Mouse (Mus musculus): ENCODE data around the gene Adgrg3. TPM values are rescaled to one million over a fixed set of nuclear protein-coding genes. Genes with fewer than 3 reads are reported as not detected.

Gene Adgrg3
- total RNA-seq, 1 experiment, result 0.36 TPM

DNA sequence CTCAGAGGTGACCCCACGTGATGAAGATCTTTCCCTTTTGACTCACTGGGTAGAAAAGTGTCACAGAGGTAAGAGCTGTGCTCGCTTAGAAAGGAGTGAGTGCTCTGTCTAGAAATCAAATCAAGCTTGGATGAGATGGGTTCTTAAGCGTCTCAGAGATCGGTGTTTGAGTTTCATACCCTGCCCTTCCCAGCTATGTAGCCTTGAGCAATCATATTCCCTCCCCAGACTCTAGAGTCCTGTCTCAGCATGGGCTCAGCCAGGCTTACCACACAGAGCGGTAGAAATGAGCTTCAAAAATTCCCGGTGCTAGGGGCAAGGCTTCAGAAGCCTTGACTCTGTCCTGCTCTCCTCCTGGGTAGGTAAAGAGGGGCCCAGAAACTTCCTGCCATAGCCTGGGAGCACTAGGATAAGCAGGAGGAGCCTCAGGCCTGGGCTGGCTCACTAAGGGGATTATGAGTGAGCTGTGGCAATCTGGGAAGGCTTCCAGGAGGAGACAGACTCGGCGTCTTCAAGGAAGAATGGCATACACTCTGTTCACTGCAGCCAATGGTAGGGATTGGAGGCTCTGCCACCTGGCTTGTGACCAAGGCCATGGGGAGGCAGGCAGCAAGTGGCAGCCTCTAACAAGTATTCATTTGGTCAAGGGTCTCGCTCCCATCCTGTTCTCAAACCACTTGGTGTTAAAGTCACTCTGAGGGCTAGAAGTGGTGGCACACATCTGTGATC lies 24.3 kb upstream of the Adgrg3 start:
- TF ChIP-seq ZC3H11A (IDR thresholded peaks at IDR 0.05; ENCODE audit: borderline replicate concordance, low read depth, low read length) (no peak), CHD2 (IDR thresholded peaks at IDR 0.05; ENCODE audit: low read depth, low read length) (no peak), MAFK (IDR thresholded peaks at IDR 0.05; ENCODE audit: insufficient read depth, low read depth, low read length) (no peak), ZNF384 (IDR thresholded peaks at IDR 0.05; ENCODE audit: low read depth, low read length) (no peak), HCFC1 (IDR thresholded peaks at IDR 0.05; ENCODE audit: borderline replicate concordance, insufficient read depth, low read length) (no peak)
- H3K4me3 ChIP-seq (ENCODE audit: insufficient read depth in 1 of 2, low read depth in 1 of 2, low read length in 2 of 2, poor library complexity in 1 of 2, severe bottlenecking in 1 of 2), result no peak overlapping the region
- H3K9me3 ChIP-seq (ENCODE audit: control insufficient read depth, insufficient read depth, low read depth, low read length), result no peaks in the 10 kb centered on the region
- H3K4me1 ChIP-seq (ENCODE audit: control insufficient read depth in 2 of 2, insufficient read depth in 2 of 2, low read length in 2 of 2, poor library complexity in 1 of 2), result peaks cover 0 to 7% of the 10 kb centered on the region in 2 experiments; a peak in 2 of 4 replicates
- in situ Hi-C loops (cut with MboI; ENCODE audit: low sequenced_read_pairs in 2 of 2, unreplicated experiment in 2 of 2), result no loop called here
- H3K27ac ChIP-seq (ENCODE audit: insufficient read depth, low read depth, low read length, poor library complexity, severe bottlenecking), result no peak overlapping the region
- H3K9ac ChIP-seq (ENCODE audit: insufficient read depth, low read depth, low read length, poor library complexity, severe bottlenecking), result no peak overlapping the region
- DNase-seq (ENCODE audit: low read depth, low spot score), result no peak
- no peaks in the 10 kb centered on the region for H3K36me3 ChIP-seq (ENCODE audit: control insufficient read depth, insufficient read depth, low read length, poor library complexity, severe bottlenecking)

- no peaks in the 10 kb centered on the region for H3K9me3 ChIP-seq (ENCODE audit: control insufficient read depth, insufficient read depth, low read depth, low read length)
- H3K4me3 ChIP-seq (ENCODE audit: insufficient read depth in 1 of 2, low read depth in 1 of 2, low read length in 2 of 2, poor library complexity in 1 of 2, severe bottlenecking in 1 of 2), result no peak overlapping the region
- H3K27ac ChIP-seq (ENCODE audit: insufficient read depth, low read depth, low read length, poor library complexity, severe bottlenecking), result no peak overlapping the region
- in situ Hi-C loops (cut with MboI; ENCODE audit: low sequenced_read_pairs in 2 of 2, unreplicated experiment in 2 of 2), result no loop called here
- no peaks in the 10 kb centered on the region for H3K36me3 ChIP-seq (ENCODE audit: control insufficient read depth, insufficient read depth, low read length, poor library complexity, severe bottlenecking)
- no peak for DNase-seq (ENCODE audit: low read depth, low spot score)
- H3K9ac ChIP-seq (ENCODE audit: insufficient read depth, low read depth, low read length, poor library complexity, severe bottlenecking), result no peak overlapping the region
- TF ChIP-seq HCFC1 (IDR thresholded peaks at IDR 0.05; ENCODE audit: borderline replicate concordance, insufficient read depth, low read length) (no peak), ZC3H11A (IDR thresholded peaks at IDR 0.05; ENCODE audit: borderline replicate concordance, low read depth, low read length) (no peak), ZNF384 (IDR thresholded peaks at IDR 0.05; ENCODE audit: low read depth, low read length) (no peak), CHD2 (IDR thresholded peaks at IDR 0.05; ENCODE audit: low read depth, low read length) (no peak), MAFK (IDR thresholded peaks at IDR 0.05; ENCODE audit: insufficient read depth, low read depth, low read length) (no peak)
- H3K4me1 ChIP-seq (ENCODE audit: control insufficient read depth in 2 of 2, insufficient read depth in 2 of 2, low read length in 2 of 2, poor library complexity in 1 of 2), result peaks cover 0 to 7% of the 10 kb centered on the region in 2 experiments; a peak in 2 of 4 replicates
Observed at GRCm38 (mm10) chr8:94994006-94994405, 23.5 kb upstream of the Adgrg3 start.

DNA sequence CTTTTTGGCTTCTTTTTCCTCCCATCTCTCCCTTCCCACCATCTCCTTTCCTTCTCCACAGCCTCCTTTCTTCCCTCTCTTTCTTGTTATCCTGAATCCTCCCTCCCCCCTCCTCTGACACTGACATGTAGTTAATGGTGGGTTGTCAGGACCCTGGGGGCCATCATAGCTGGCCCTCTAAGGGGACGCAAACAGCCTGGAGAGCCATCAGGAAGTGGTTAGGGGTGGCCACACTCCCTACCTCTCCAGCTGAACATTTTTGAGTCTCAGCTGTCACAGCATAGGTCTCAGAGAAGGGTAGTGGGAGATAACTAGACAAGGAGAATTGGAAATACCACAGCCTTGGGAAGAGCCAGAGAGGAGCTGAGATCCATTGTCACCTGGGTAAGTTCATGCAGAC lies 23.0 kb upstream of the Adgrg3 start:
- H3K4me1 ChIP-seq (ENCODE audit: control insufficient read depth in 2 of 2, insufficient read depth in 2 of 2, low read length in 2 of 2, poor library complexity in 1 of 2), result peaks cover 0 to 7% of the 10 kb centered on the region in 2 experiments; a peak in 3 of 4 replicates

DNA sequence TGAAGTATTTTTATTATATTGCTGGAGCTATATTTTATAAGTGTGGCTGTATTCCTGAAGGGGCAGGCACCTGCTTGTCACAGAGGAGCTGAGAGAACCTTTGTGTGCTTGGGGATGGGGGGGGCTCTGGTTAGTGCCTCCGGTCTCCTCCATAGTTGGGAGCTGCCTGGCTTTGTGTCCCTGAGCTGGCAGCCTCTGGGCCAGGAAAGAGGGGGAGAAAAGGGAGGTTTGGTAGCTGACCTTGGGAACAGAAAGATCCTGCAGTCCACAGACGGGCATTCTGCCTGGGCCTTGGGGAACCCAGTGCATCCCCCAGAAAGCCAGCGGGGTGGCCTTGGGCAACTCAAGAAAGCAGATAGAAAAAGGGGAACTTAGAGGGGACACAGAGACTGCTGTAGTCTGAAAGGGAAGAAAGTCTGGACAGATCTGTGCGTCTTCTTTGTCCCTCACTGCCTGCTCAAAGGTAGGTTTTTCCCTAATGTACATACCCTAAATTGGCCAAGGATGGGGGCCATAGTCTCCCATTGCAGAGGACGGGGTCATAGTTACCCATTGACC lies 22.1 kb upstream of the Adgrg3 start:
- no peak overlapping the region for H3K4me3 ChIP-seq (ENCODE audit: insufficient read depth in 1 of 2, low read depth in 1 of 2, low read length in 2 of 2, poor library complexity in 1 of 2, severe bottlenecking in 1 of 2)
- in situ Hi-C loops (cut with MboI; ENCODE audit: low sequenced_read_pairs in 2 of 2, unreplicated experiment in 2 of 2), result no loop called here
- no peak for TF ChIP-seq MAFK (IDR thresholded peaks at IDR 0.05; ENCODE audit: insufficient read depth, low read depth, low read length)
- TF ChIP-seq ZNF384 (IDR thresholded peaks at IDR 0.05; ENCODE audit: low read depth, low read length), result no peak
- no peak for TF ChIP-seq CHD2 (IDR thresholded peaks at IDR 0.05; ENCODE audit: low read depth, low read length)
- TF ChIP-seq HCFC1 (IDR thresholded peaks at IDR 0.05; ENCODE audit: borderline replicate concordance, insufficient read depth, low read length), result no peak
- no peak for TF ChIP-seq ZC3H11A (IDR thresholded peaks at IDR 0.05; ENCODE audit: borderline replicate concordance, low read depth, low read length)
- H3K9ac ChIP-seq (ENCODE audit: insufficient read depth, low read depth, low read length, poor library complexity, severe bottlenecking), result no peak overlapping the region
- no peak overlapping the region for H3K27ac ChIP-seq (ENCODE audit: insufficient read depth, low read depth, low read length, poor library complexity, severe bottlenecking)
- H3K36me3 ChIP-seq (ENCODE audit: control insufficient read depth, insufficient read depth, low read length, poor library complexity, severe bottlenecking), result no peaks in the 10 kb centered on the region
- H3K9me3 ChIP-seq (ENCODE audit: control insufficient read depth, insufficient read depth, low read depth, low read length), result no peaks in the 10 kb centered on the region
- DNase-seq (ENCODE audit: low read depth, low spot score), result no peak
- peaks cover 4 to 12% of the 10 kb centered on the region in 2 experiments for H3K4me1 ChIP-seq (ENCODE audit: control insufficient read depth in 2 of 2, insufficient read depth in 2 of 2, low read length in 2 of 2, poor library complexity in 1 of 2)

More for the DNA sequence above, 23.0 kb upstream of the Adgrg3 start:
- H3K9ac ChIP-seq (ENCODE audit: insufficient read depth, low read depth, low read length, poor library complexity, severe bottlenecking), result no peak overlapping the region
- in situ Hi-C loops (cut with MboI; ENCODE audit: low sequenced_read_pairs in 2 of 2, unreplicated experiment in 2 of 2), result no loop called here
- no peak overlapping the region for H3K27ac ChIP-seq (ENCODE audit: insufficient read depth, low read depth, low read length, poor library complexity, severe bottlenecking)
- DNase-seq (ENCODE audit: low read depth, low spot score), result no peak
- no peaks in the 10 kb centered on the region for H3K9me3 ChIP-seq (ENCODE audit: control insufficient read depth, insufficient read depth, low read depth, low read length)
- H3K36me3 ChIP-seq (ENCODE audit: control insufficient read depth, insufficient read depth, low read length, poor library complexity, severe bottlenecking), result no peaks in the 10 kb centered on the region
- TF ChIP-seq HCFC1 (IDR thresholded peaks at IDR 0.05; ENCODE audit: borderline replicate concordance, insufficient read depth, low read length) (no peak), CHD2 (IDR thresholded peaks at IDR 0.05; ENCODE audit: low read depth, low read length) (no peak), ZC3H11A (IDR thresholded peaks at IDR 0.05; ENCODE audit: borderline replicate concordance, low read depth, low read length) (no peak), ZNF384 (IDR thresholded peaks at IDR 0.05; ENCODE audit: low read depth, low read length) (no peak), MAFK (IDR thresholded peaks at IDR 0.05; ENCODE audit: insufficient read depth, low read depth, low read length) (no peak)
- H3K4me3 ChIP-seq (ENCODE audit: insufficient read depth in 1 of 2, low read depth in 1 of 2, low read length in 2 of 2, poor library complexity in 1 of 2, severe bottlenecking in 1 of 2), result no peak overlapping the region
